Mouse (Mus musculus): ENCODE data around the gene Mtrf1. TPM values are rescaled to one million over a fixed set of nuclear protein-coding genes. Genes with fewer than 3 reads are reported as not detected.
A peak's percentile ranks its signal among the peaks of the same experiment; 100 is the strongest.

The Mtrf1 gene
- 1 to 10 TPM; 6.0 to 6.2 TPM for total RNA-seq (2021)
- long read RNA-seq, experiment 1, transcript Mtrf1-201 (11 exons, 1,799 nt): major isoform, 5 of 5 reads
- long read RNA-seq, experiment 1, partial matches to known transcripts: 0 of 5 reads
- long read RNA-seq, experiment 1, other reads (novel, unspliced or antisense): 0 of 5 reads
- long read RNA-seq, experiment 2, transcript Mtrf1-201 (11 exons, 1,799 nt): major isoform, 6 of 9 reads
- long read RNA-seq, experiment 2, partial matches to known transcripts: 1 of 9 reads
- long read RNA-seq, experiment 2, other reads (novel, unspliced or antisense): 2 of 9 reads

DNA sequence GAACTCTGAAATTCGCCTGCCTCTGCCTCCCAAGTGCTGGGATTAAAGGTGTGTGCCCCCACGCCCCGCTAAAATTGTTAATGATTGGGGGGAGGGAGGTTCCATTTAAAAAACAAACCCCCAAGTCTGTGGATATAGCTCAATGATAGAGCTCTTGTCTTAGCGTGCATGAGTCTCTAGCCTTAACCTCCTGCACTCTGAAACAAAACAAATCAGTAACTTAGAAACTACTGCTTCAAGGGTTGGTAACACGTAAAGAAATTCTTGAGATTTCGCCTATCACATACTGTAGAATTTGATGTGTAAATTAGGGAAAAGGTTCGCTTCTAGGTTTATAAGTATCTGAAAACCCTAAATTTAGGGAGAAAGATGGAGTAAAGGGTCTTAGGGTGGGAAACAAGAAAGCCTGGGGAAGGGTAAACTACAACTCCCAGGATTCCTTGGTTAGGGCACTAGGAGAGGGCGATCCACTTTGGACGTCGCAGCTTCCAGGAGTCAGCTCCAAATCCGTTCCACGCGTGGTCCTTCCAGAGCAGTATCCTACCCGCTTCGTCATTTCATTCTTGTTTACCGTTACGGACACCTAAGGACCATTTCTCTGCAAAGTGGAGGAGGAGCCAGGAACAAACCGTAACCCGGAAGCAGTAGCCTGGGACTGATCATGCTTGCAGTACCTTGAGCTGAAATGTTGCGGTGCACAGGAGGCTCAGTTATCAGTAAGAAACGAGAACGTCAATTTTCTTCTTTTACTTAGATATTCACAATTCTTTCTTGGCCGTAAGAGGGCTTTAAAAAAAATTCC, at the start of gene Mtrf1:
Mtrf1 (plus strand) TSS at position 452 of the 802 bp plus-strand sequence.
- DNase-seq (ENCODE audit: low spot score in 2 of 2): peak; percentile 63 to 65
- TF ChIP-seq CTCF (conservative IDR thresholded peaks at IDR 0.05): peak; percentile 49
- H3K4me3 ChIP-seq: peak within 1 kb of the TSS; percentile 73
- peak within 1 kb of the TSS; percentile 90 for H3K27ac ChIP-seq

DNA sequence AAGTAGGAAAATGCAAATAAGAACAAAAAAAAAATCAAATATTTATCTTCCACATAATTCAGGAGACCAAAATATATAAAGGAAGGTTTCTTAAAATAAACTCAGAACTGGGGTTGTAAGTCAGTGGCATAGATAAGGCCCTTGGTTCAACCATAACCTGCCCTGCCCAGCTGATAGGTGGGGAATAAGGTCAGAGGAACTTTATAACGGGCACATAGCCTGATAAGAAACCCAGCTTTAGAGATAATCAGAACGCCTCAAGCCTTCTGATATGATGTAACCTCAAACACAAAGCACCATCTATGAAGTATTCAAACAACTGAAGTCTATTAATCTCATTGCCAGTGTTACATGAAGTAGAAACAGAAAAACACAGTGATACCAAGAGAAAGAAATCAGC, 39.5 kb upstream of the Mtrf1 start:
- no peak overlapping the region for H3K27ac ChIP-seq
- H3K4me3 ChIP-seq: no peak overlapping the region
- no peak for TF ChIP-seq CTCF (conservative IDR thresholded peaks at IDR 0.05)
- DNase-seq (ENCODE audit: low spot score in 2 of 2): no peak

DNA sequence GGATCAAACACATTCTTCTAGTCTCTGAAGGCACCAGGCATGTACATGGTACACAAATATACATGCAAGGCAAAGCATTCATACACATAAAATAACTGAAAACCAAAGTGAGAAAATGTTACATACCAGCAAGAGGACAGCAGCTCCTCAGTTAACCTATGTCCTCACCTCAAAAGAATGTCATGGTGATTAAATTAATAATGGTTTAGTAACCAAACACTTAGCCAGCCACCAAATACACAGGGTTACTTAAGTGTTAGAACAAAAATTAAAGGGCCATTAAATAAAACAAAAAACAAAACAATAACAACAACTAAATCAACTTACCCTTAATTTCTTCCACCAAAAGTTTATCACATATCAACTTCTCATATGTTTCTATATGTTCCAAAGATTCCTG, 20.5 kb upstream of the Mtrf1 start:
- Histone ChIP-seq H3K27ac (no peak overlapping the region), H3K4me3 (no peak overlapping the region)
- TF ChIP-seq CTCF (conservative IDR thresholded peaks at IDR 0.05): no peak
- DNase-seq (ENCODE audit: low spot score in 2 of 2): no peak

DNA sequence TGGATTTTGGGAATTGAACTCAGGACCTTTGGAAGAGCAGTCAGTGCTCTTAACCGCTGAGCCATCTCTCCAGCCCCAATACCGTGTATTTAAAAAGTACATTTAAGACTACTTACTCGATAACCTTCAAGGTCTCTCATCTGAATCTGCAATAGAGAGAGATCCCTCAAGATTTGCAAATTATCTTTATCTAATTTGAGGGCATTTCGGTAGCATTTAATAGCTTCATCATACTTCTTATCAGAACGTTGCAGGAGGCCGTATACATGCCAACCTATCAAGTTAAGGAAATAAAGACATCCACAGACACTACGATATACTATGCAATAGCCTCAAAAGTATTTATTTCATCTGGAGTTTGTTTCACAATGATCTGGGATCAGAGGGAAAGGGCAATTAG, 14.5 kb upstream of the Mtrf1 start:
- Histone ChIP-seq H3K27ac (no peak overlapping the region), H3K4me3 (no peak overlapping the region)
- DNase-seq (ENCODE audit: low spot score in 2 of 2): no peak
- TF ChIP-seq CTCF (conservative IDR thresholded peaks at IDR 0.05): no peak

DNA sequence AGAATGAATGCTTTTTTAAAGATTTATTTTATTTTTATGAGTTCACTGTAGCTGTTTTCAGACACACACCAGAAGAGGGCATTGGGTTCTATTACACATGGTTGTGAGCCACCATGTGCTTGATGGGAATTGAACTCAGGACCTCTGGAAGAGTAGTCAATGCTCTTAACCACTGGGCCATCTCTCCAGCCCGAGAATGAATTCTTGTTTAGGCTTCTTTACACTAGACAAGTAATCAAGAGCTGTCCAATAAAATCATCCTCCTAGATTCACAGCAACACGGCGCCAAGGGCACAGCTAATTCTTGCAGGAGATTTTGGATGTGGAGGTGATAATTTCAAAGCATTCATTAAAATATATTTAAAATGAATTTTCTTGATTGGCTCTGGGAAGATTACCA, 9.3 kb upstream of the Mtrf1 start:
- Histone ChIP-seq H3K27ac (no peak overlapping the region), H3K4me3 (no peak overlapping the region)
- TF ChIP-seq CTCF (conservative IDR thresholded peaks at IDR 0.05): no peak
- no peak for DNase-seq (ENCODE audit: low spot score in 2 of 2)

DNA sequence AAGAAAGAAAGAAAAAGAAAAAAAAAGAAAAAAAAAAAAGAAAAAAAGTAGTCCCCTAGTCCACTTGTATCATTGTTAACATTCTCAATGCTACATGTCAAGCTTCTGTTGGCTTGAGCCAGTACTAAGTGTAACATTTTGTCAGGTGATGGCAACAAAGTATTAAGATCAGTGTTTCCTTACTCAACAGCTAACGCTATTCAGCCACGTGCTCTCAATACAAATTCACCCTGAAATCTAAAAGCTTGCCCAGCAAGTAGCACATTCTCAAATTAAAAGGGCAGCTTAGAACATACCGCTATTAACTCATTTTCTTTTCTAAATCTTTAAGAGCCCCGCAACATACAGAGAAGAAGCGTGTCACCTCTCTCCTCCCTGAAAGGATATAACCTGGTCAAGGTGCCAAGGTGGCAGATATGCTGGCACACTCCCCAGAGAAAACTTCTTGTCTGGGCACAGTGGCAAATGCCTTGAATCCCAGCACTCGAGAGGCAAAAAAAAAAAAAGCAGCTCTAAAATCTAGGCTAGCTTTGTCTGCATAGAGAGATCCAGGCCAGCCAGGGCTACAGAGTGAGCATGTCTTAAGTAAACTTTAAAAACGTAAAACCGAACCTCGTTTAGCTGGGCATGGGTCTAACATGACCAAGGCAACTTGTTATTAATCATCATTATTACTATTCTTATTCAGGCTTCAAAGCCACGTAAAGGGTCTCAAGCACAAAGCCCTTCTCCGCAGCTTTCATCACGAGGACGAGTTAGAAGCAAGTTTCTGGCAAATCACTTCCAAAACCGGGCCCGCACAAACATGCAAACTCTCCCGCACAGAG, 7.9 kb upstream of the Mtrf1 start:
- Histone ChIP-seq H3K27ac (peak overlapping the region; percentile 97), H3K4me3 (peak overlapping the region; percentile 97)
- no peak for DNase-seq (ENCODE audit: low spot score in 2 of 2)
- no peak for TF ChIP-seq CTCF (conservative IDR thresholded peaks at IDR 0.05)

DNA sequence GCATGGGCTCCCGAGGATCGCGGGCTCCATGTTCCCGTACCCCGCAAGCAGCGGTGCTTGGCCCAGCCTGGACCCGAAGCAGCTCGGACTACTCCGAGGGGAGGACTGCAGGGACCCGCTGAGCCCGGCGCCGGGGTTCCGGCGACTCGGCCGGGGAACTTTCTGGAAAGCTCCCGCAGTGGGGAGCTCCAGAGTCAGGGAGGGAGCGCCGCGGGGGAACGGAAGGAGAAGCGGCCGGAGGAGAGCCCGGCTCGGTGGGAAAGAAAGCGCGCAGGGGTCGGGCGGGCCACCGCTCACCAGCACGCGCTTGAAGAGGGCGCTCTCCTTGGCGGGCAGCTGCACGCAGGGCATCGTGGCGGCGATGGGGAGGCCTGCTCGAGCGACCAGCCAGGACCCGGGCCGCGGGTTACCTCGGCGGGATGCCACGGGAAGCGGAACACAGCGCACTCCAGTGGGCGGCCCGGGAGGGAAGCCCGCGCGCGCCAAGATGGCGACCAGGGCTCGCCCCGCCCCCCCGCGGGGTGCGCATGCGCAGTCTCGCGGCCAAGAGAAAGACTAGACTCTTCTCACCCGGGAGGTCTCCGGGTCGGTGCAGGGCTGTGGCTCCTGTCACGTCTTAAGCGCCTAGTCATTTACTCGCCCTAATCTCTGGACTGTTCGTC, 7.2 kb upstream of the Mtrf1 start, which contains the start of gene Naa16:
Naa16 (minus strand) TSS at position 514 of the 662 bp plus-strand sequence.
- TF ChIP-seq CTCF (conservative IDR thresholded peaks at IDR 0.05): peak; percentile 71

DNA sequence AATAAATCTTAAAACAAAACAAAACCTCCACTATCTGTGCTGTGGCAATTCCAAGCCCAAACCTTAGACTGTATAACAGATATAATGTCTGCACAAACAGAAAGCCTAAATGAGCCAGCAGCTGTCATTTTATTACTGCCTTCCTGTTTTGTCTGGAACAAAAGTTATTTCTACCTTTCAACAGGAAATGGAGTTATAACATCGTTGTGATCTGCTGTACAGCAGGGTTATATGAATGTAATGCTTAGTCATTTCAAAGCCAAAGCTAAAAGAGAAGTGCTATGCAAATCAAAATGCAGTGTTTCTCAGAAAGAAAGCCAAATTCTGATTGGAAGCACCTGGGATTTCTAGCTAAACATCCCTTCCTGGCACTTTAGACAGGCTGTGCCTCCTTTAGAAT, 4.3 kb upstream of the Mtrf1 start:
- DNase-seq (ENCODE audit: low spot score in 2 of 2): no peak
- Histone ChIP-seq H3K27ac (no peak overlapping the region), H3K4me3 (no peak overlapping the region)
- no peak for TF ChIP-seq CTCF (conservative IDR thresholded peaks at IDR 0.05)

More for the DNA sequence above, 7.2 kb upstream of the Mtrf1 start, which contains the start of gene Naa16:
- peak; percentile 90 to 97 for DNase-seq (ENCODE audit: low spot score in 2 of 2)
- peak within 1 kb of the TSS; percentile 97 for H3K27ac ChIP-seq
- peak within 1 kb of the TSS; percentile 97 for H3K4me3 ChIP-seq

DNA sequence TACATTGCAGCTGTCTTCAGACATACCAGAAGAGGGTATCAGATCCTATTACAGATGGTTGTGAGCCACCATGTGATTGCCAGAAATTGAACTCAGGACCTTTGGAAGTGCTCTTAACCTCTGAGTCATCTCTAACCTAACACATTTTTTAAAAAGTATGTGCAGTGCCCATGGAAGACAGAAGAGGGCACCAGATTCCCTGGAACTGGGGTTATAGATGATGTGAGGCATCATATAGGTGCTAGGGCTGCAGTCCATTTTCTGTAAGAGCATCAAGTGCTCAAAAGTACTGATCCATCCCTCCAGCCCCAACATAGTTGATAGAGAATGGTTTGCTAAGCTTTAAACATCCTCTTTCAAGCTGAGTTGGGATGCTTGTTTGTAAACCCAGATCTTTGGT, 3.0 kb upstream of the Mtrf1 start:
- no peak for DNase-seq (ENCODE audit: low spot score in 2 of 2)
- Histone ChIP-seq H3K4me3 (no peak overlapping the region), H3K27ac (no peak overlapping the region)
- TF ChIP-seq CTCF (conservative IDR thresholded peaks at IDR 0.05): peak; percentile 74

DNA sequence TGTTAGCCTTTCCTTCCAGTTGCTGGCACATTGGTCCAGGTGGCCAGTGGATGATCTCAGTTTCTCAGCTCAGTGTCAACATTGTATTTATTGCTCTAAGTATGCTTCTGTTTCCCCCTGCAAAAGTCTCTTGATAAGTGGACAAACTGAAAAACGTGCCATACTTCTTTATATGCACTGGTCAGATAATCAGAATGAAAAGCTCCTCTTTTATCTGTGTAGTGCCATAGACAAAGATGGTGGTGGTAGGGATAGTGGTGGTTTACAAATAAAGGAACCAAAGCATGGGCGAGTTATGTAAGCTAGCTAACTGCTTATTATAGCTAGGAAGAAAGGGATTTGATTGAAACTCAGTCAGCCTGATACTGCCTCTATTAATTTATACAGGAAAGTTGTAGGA, 10.1 kb downstream of the Mtrf1 start:
- Histone ChIP-seq H3K27ac (no peak overlapping the region), H3K4me3 (no peak overlapping the region)
- no peak for DNase-seq (ENCODE audit: low spot score in 2 of 2)
- no peak for TF ChIP-seq CTCF (conservative IDR thresholded peaks at IDR 0.05)

DNA sequence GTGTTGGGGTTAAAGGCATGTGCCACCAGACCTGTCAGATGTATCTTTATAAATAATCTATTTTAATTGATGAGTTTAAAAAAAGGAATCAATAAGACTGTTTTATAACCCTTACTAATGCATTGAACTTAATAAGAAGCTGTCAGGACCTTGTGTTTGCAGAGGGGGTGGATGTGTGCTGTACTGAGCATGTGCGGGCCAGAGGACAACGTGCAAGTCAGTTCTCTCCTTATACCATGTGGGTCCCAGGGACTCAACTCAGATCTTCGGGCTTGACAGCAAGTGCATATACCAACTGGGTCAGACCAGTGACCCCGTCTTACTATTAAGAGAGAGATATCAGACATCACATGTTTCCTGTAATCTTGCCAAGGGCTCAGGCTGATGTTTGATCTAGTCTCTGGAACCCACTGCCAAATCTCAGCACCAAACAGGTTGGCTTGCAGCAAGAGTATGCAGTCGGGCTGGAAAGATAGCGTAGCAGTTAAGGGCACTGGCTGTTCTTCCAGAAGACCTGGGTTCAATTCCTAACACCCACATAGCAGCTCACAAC, 11.8 kb downstream of the Mtrf1 start:
- DNase-seq (ENCODE audit: low spot score in 2 of 2): no peak
- H3K4me3 ChIP-seq: no peak overlapping the region
- no peak for TF ChIP-seq CTCF (conservative IDR thresholded peaks at IDR 0.05)
- no peak overlapping the region for H3K27ac ChIP-seq

DNA sequence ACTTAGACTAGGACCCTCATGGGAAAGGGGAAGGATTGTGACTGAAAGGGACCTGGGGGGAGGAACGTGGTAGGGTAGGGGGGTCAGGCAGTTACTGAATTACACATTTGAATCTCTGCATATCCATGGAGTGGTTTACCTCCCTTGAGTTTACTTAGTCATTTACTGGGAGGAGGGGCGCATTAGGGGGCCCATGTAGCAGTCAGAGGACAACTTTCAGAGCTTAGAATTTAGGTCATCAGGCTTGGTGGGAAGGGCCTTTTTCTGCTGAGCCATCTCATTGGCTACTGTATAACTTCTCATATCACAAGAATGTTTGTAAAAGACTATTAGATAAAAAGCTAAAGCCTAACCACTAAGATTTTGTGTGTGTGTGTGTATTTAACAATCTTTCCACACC, 13.1 kb downstream of the Mtrf1 start:
- Histone ChIP-seq H3K4me3 (no peak overlapping the region), H3K27ac (no peak overlapping the region)
- no peak for DNase-seq (ENCODE audit: low spot score in 2 of 2)
- TF ChIP-seq CTCF (conservative IDR thresholded peaks at IDR 0.05): no peak
